Mouse (Mus musculus) kidney, embryonic 14.5 days (tissue): Measurements from ENCODE around the gene Gm42906. TPM values are rescaled to one million over a fixed set of nuclear protein-coding genes. Genes with fewer than 3 reads are reported as not detected.

ENCODE experiments used
- ATAC-seq: fragments of 200-750 bp; cut with Nextera tagmentation; 2 replicates; pipeline ENCODE4 v1.8.0; 2017; ENCODE audit warnings: moderate number of reproducible peaks, mild to moderate bottlenecking, moderate TSS enrichment, moderate library complexity; ENCODE audit not compliant: low FRiP score, low TSS enrichment
- H3K27ac ChIP-seq: fragments of 300-500 bp; sonication (generic); 2 replicates; pipeline ENCODE4 v1.5.1; 2014; ENCODE audit warnings: low read depth, mild to moderate bottlenecking, low read length, moderate library complexity, mixed read lengths
- H3K27me3 ChIP-seq: fragments of 300-500 bp; sonication (generic); 2 replicates; pipeline ENCODE4 v1.6.1; 2014; ENCODE audit warnings: mild to moderate bottlenecking, low read length; ENCODE audit not compliant: control insufficient read depth, insufficient read depth
- H3K36me3 ChIP-seq: fragments of 300-500 bp; sonication (generic); 2 replicates; pipeline ENCODE4 v1.6.1; 2014; ENCODE audit warnings: low read length, mixed read lengths; ENCODE audit not compliant: control insufficient read depth, insufficient read depth
- H3K4me1 ChIP-seq: fragments of 300-500 bp; sonication (generic); 2 replicates; pipeline ENCODE4 v1.6.1; 2014; ENCODE audit warnings: low read length, mixed read lengths; ENCODE audit not compliant: control insufficient read depth, insufficient read depth
- H3K4me2 ChIP-seq: fragments of 300-500 bp; sonication (generic); replicated peaks from 2 replicates; pipeline ENCODE4 v1.6.1; 2014; ENCODE audit warnings: low read depth, mild to moderate bottlenecking, low read length
- H3K4me3 ChIP-seq: fragments of 300-500 bp; sonication (generic); 2 replicates; pipeline ENCODE4 v1.5.1; 2014; ENCODE audit warnings: mild to moderate bottlenecking, low read length
- H3K9ac ChIP-seq: fragments of 300-500 bp; sonication (generic); 2 replicates; pipeline ENCODE4 v1.6.1; 2014; ENCODE audit warnings: low read depth, mild to moderate bottlenecking, low read length, moderate library complexity
- H3K9me3 ChIP-seq: fragments of 300-500 bp; sonication (generic); 2 replicates; pipeline ENCODE4 v1.6.1; 2016; ENCODE audit warnings: low read length; ENCODE audit not compliant: control insufficient read depth
- WGBS: fragments of 180-500 bp; shearing (Covaris S2); extraction: QIAGEN DNeasy Blood & Tissue Kit; methylation state at CpG from one replicate; pipeline ENCODE4 v1.1.7; 2014; 5-methylcytosine and 5-hydroxymethylcytosine counted together
- polyA plus RNA-seq: library from polyadenylated mRNA; unstranded; fragments of >200 nt; fragmentation: Nextera tagmentation; extraction: Ambion mirVana; gene quantifications from 2 replicates; pipeline ENCODE4 v1.2.1, GENCODE M21; 2014

Gene Gm42906
- polyA plus RNA-seq, 1 experiment from 2014 or later: not detected

- Histone ChIP-seq H3K4me2 (no peak overlapping the region), H3K9me3 (no peaks in the 10 kb centered on the region), H3K27ac (no peak overlapping the region), H3K4me3 (no peak overlapping the region), H3K27me3 (no peaks in the 10 kb centered on the region), H3K36me3 (no peaks in the 10 kb centered on the region), H3K9ac (no peak overlapping the region), H3K4me1 (no peaks in the 10 kb centered on the region)
- 55% methylated on average over 2 of the region's 2 CpGs for WGBS
- no peak for ATAC-seq
Measured at GRCm38 (mm10) chr5:151403586-151403985, 24.4 kb downstream of the Gm42906 start.

- WGBS: 88% methylated on average over 2 of the region's 2 CpGs
- no peak for ATAC-seq
- H3K27me3 ChIP-seq: no peaks in the 10 kb centered on the region
- H3K9ac ChIP-seq: no peak overlapping the region
- H3K27ac ChIP-seq: no peak overlapping the region
- no peaks in the 10 kb centered on the region for H3K9me3 ChIP-seq
- no peaks in the 10 kb centered on the region for H3K36me3 ChIP-seq
- H3K4me1 ChIP-seq: no peaks in the 10 kb centered on the region
- H3K4me2 ChIP-seq: no peak overlapping the region
- H3K4me3 ChIP-seq: no peak overlapping the region
Measured at GRCm38 (mm10) chr5:151400557-151400944, 27.4 kb downstream of the Gm42906 start.

GRCm38 (mm10) chr5:151399918-151400556 is 27.9 kb downstream of the Gm42906 start:
- no peak for ATAC-seq
- no peaks in the 10 kb centered on the region for H3K9me3 ChIP-seq
- H3K9ac ChIP-seq: no peak overlapping the region
- no peak overlapping the region for H3K4me2 ChIP-seq
- no peak overlapping the region for H3K4me3 ChIP-seq
- H3K36me3 ChIP-seq: no peaks in the 10 kb centered on the region
- H3K4me1 ChIP-seq: no peaks in the 10 kb centered on the region
- no peaks in the 10 kb centered on the region for H3K27me3 ChIP-seq
- no peak overlapping the region for H3K27ac ChIP-seq
- WGBS: 71% methylated on average over 7 of the region's 7 CpGs

GRCm38 (mm10) chr5:151396119-151396518 is 31.8 kb downstream of the Gm42906 start:
- Histone ChIP-seq H3K4me3 (no peak overlapping the region), H3K36me3 (no peaks in the 10 kb centered on the region), H3K4me2 (no peak overlapping the region), H3K27ac (no peak overlapping the region), H3K9me3 (no peaks in the 10 kb centered on the region), H3K4me1 (no peaks in the 10 kb centered on the region), H3K9ac (no peak overlapping the region), H3K27me3 (no peaks in the 10 kb centered on the region)
- WGBS: 80% methylated on average over 4 of the region's 4 CpGs
- ATAC-seq: no peak

GRCm38 (mm10) chr5:151394690-151395089 is 33.3 kb downstream of the Gm42906 start:
- Histone ChIP-seq H3K36me3 (no peaks in the 10 kb centered on the region), H3K4me3 (no peak overlapping the region), H3K9me3 (no peaks in the 10 kb centered on the region), H3K4me2 (no peak overlapping the region), H3K4me1 (no peaks in the 10 kb centered on the region), H3K9ac (no peak overlapping the region), H3K27ac (peak overlapping the region; percentile 75; the same call in 1 of the 2 replicates), H3K27me3 (no peaks in the 10 kb centered on the region)
- WGBS: 52% methylated on average over 5 of the region's 5 CpGs
- ATAC-seq: no peak

- Histone ChIP-seq H3K4me3 (no peak overlapping the region), H3K27ac (peak overlapping the region; percentile 75), H3K9ac (no peak overlapping the region), H3K9me3 (no peaks in the 10 kb centered on the region), H3K4me1 (no peaks in the 10 kb centered on the region), H3K27me3 (no peaks in the 10 kb centered on the region), H3K4me2 (no peak overlapping the region), H3K36me3 (no peaks in the 10 kb centered on the region)
- ATAC-seq: 0 out of 2 replicates have a peak, but pooled peaks have one; percentile 49
- WGBS: 43% methylated on average over 7 of the region's 7 CpGs
Measured at GRCm38 (mm10) chr5:151393821-151394662, 33.9 kb downstream of the Gm42906 start.

- Histone ChIP-seq H3K9me3 (peaks cover 1% of the 10 kb centered on the region; the same call in 1 of the 2 replicates), H3K27me3 (no peaks in the 10 kb centered on the region), H3K27ac (no peak overlapping the region), H3K4me1 (no peaks in the 10 kb centered on the region), H3K4me2 (no peak overlapping the region), H3K36me3 (no peaks in the 10 kb centered on the region), H3K9ac (no peak overlapping the region), H3K4me3 (no peak overlapping the region)
- no peak for ATAC-seq
- 69% methylated on average over 1 of the region's 1 CpGs for WGBS
Measured at GRCm38 (mm10) chr5:151389827-151390226, 38.1 kb downstream of the Gm42906 start.

- no peak overlapping the region for H3K4me2 ChIP-seq
- 83% methylated on average over 2 of the region's 2 CpGs for WGBS
- H3K9me3 ChIP-seq: peaks cover 1% of the 10 kb centered on the region; the same call in 1 of the 2 replicates
- H3K4me3 ChIP-seq: no peak overlapping the region
- ATAC-seq: no peak
- no peaks in the 10 kb centered on the region for H3K4me1 ChIP-seq
- H3K9ac ChIP-seq: no peak overlapping the region
- H3K27me3 ChIP-seq: no peaks in the 10 kb centered on the region
- H3K27ac ChIP-seq: no peak overlapping the region
- H3K36me3 ChIP-seq: no peaks in the 10 kb centered on the region
Measured at GRCm38 (mm10) chr5:151379896-151380295, 48.1 kb downstream of the Gm42906 start.

GRCm38 (mm10) chr5:151379210-151379609 is 48.8 kb downstream of the Gm42906 start:
- Histone ChIP-seq H3K4me1 (no peaks in the 10 kb centered on the region), H3K36me3 (no peaks in the 10 kb centered on the region), H3K9me3 (no peaks in the 10 kb centered on the region), H3K27ac (no peak overlapping the region), H3K4me2 (no peak overlapping the region), H3K4me3 (no peak overlapping the region), H3K9ac (no peak overlapping the region), H3K27me3 (no peaks in the 10 kb centered on the region)
- WGBS: 82% methylated on average over 2 of the region's 2 CpGs
- ATAC-seq: no peak
